Mouse (Mus musculus) kidney, adult 8-10 months (tissue): ENCODE results near the gene Olfr802.

ENCODE experiments used
- DNase-seq, 2 experiments: peaks; one replicate each; pipeline ENCODE4 v3.0.0; 2022

Olfr802 gene

DNA sequence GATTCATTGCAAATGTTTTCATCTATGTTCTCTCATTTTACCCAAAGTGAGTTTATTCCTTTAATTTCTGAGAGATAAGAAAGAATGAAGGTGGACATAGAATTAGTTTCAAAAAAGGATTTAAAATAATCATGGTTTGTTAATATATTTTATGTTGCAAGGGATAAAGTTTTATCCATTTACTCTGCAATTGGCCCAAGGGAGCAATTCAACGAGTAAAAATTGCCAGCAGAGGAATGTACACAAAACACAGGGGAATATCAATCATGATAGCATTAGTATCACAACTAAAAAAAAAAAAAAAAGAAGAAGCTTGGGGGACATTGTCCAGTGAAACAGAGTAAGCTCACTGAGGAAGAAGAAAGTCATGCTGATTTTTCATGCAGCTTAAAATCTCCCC is at the start of gene Olfr802:
TSS of gene Olfr802 (minus strand) at position 101 of the 400 bp plus-strand sequence.
- no peak for DNase-seq

- DNase-seq: no peak
Observed at GRCm38 (mm10) chr10:129729275-129729674, 41.3 kb upstream of the Olfr802 start, which contains the start of gene Olfr805. Olfr805 (minus strand) TSS chr10:129729375.

- no peak for DNase-seq
Observed at GRCm38 (mm10) chr10:129702910-129703309, 14.9 kb upstream of the Olfr802 start, which contains the start of gene Olfr804. Olfr804 (plus strand) TSS chr10:129703210.

DNA sequence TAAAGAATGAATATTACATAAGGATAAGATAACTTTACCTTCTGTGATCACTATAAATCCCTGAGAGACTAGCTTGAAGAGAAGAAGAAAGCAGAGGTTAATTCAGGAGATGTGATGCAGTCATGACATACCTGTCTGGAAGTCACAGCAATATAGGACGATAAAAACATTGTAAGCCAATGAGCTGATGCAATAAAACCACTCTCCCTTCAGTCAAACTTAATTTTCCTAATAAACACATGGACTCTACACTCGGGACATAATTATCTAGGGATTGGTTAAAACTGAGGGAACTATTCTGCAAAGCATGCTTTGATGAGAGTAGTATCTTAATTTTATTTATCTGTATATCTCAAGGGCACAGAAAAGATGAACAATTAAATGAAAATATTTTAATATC is 6.2 kb upstream of the Olfr802 start, which contains the start of gene Olfr803:
TSS of gene Olfr803 (minus strand) at position 101 of the 400 bp plus-strand sequence.
- DNase-seq: no peak

GRCm38 (mm10) chr10:129673765-129674164 is 14.2 kb downstream of the Olfr802 start, which contains the start of gene Olfr801:
Olfr801 (minus strand) TSS chr10:129673865.
- DNase-seq: no peak

DNA sequence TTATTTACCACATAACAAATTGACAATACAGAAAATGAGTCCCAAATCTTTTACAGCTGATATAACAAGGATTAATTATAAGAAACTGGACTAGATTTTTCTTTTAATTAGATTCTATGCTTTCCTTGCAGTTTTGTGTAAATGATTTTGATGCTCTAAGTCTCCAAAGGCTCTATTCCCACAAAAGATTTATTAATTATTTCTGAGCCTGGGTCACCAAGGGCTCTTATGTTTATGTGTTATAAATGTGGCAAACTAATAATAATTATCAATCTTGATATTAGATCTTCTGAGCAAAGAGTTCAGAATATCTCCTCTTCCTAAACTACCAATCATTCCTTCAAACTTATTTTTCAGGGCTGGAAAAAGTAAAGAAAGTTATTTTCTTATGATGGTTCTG is 30.6 kb downstream of the Olfr802 start, which contains the start of gene Olfr800:
TSS of gene Olfr800 (plus strand) at position 301 of the 400 bp plus-strand sequence.
- no peak for DNase-seq

GRCm38 (mm10) chr10:129651763-129652162 is 36.2 kb downstream of the Olfr802 start:
- no peak for DNase-seq

- no peak for DNase-seq
Observed at GRCm38 (mm10) chr10:129637184-129637583, 50.8 kb downstream of the Olfr802 start, which contains the start of gene Olfr799. Olfr799 (plus strand) TSS chr10:129637484.

DNA sequence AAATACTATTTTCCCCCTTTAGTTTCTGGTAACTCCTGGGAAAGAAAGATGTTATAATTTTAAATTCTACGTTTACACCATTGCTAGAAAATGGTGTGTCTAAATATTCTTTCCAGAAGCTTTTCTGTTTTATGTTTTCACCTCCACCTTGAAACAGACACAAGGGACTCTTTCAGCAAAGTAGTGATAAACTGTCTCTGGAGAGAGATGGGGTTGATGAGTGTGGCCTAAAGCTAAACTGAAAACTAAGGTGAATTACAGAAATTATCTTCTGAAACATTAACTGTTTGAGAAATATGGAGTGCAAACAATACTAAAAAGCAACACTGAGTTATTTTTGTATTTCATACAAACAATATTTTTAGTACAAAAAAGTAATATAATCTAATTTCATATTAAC is 60.1 kb downstream of the Olfr802 start, which contains the start of gene Olfr798:
TSS of gene Olfr798 (minus strand) at position 101 of the 400 bp plus-strand sequence.
- DNase-seq: no peak
